Mouse (Mus musculus): ENCODE measurements around the gene Psmg4. TPM values are rescaled to one million over a fixed set of nuclear protein-coding genes. Genes with fewer than 3 reads are reported as not detected.

Gene Psmg4
- polyA plus RNA-seq, 1 experiment from 2014 or later, result 109 TPM

DNA sequence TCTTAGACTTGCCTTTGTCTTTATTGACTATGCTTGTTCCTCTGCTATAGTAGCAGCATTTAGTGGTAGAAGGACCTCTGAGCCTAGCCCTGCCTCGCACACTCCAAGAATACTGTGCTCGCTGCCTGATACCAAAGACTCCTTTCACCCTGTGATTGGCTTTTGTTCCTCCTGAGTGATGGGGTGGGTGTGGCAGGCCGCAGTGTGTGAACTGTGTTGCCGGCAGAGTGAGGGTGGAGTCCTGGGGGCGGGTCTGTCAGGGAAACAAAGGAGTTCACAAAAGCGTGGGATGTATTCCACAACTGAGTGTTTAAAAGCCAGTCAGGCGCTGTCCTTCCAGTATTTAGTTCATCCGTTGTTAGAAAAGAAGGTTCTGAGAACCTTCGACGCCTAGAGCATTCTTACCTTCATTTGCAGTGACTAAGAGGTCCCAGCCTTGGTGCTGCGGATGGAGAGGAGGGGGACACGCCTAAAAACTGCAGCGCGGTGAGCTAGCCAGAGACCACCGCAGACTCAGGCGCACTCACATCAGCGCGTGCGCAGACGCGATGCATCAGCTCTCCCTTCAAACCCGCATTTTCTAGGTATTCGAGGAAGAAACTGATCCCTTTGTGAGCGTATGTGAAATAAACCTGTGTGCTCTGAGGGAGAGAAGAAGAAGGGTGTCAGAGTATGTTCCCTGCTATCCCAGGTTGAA, 31.6 kb upstream of the Psmg4 start:
- H3K4me3 ChIP-seq, result peak overlapping the region; percentile 89
- H3K36me3 ChIP-seq, result peaks cover 17% of the 10 kb centered on the region
- H3K9ac ChIP-seq (replicated peaks), result peak overlapping the region; percentile 97
- H3K9me3 ChIP-seq, result no peaks in the 10 kb centered on the region
- H3K27ac ChIP-seq (replicated peaks), result peak overlapping the region; percentile 100
- ATAC-seq (ENCODE audit: low FRiP score, low read depth), result peak; percentile 61
- WGBS, result under 1% methylated on average over 24 of the region's 24 CpGs
- no peaks in the 10 kb centered on the region for H3K27me3 ChIP-seq
- H3K4me2 ChIP-seq (replicated peaks), result peak overlapping the region; percentile 86
- peaks cover 39% of the 10 kb centered on the region for H3K4me1 ChIP-seq

DNA sequence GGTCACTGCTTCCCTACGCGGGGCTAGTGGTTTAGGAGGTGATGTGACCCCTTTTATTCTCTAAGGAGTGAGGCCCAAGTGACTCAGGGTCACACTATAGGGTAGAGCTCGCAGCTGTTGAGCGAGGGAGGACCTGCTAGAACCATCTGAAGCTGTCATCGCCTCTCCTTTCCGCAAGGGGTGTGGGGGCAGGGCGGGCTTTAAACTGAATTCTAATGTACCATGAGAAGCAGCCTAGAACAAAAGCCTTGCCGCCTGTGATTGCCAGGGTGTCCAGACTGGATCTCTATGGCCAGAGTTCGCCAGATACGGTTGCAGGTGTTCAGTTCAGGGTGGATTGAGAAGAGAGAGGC, 31.1 kb upstream of the Psmg4 start:
- Histone ChIP-seq H3K27me3 (no peaks in the 10 kb centered on the region), H3K4me3 (peak overlapping the region; percentile 89), H3K36me3 (peaks cover 14% of the 10 kb centered on the region), H3K9me3 (no peaks in the 10 kb centered on the region), H3K27ac (replicated peaks) (peak overlapping the region; percentile 100), H3K9ac (replicated peaks) (peak overlapping the region; percentile 97), H3K4me1 (peaks cover 38% of the 10 kb centered on the region), H3K4me2 (replicated peaks) (peak overlapping the region; percentile 86)
- peak; percentile 47 for ATAC-seq (ENCODE audit: low FRiP score, low read depth)
- WGBS, result 2% methylated on average over 10 of the region's 10 CpGs

DNA sequence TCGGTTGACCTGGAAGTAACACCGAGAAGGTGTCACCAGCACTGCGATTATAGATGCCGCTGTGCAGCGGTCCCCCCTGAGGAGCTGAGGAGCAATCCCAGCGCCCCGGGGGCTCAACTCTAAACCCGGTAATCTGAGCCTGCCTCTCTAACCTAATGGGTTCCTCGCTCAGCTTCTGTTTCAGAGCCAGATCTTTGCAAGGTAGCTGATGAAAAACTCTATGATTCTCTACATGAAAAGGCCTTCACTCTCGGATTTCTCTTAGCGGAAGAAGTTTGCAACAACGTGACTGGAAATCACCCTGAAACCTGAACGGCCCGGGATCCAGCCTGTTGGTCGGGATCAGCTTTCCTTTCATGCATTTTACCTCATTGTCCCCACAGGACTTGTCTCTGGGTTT, 30.5 kb upstream of the Psmg4 start:
- ATAC-seq (ENCODE audit: low FRiP score, low read depth), result no peak
- H3K4me3 ChIP-seq, result peak overlapping the region; percentile 89
- H3K4me2 ChIP-seq (replicated peaks), result peak overlapping the region; percentile 86
- H3K27ac ChIP-seq (replicated peaks), result peak overlapping the region; percentile 100
- peaks cover 43% of the 10 kb centered on the region for H3K4me1 ChIP-seq
- H3K36me3 ChIP-seq, result peaks cover 12% of the 10 kb centered on the region
- 1% methylated on average over 15 of the region's 15 CpGs for WGBS
- no peaks in the 10 kb centered on the region for H3K27me3 ChIP-seq
- peak overlapping the region; percentile 97 for H3K9ac ChIP-seq (replicated peaks)
- H3K9me3 ChIP-seq, result no peaks in the 10 kb centered on the region

DNA sequence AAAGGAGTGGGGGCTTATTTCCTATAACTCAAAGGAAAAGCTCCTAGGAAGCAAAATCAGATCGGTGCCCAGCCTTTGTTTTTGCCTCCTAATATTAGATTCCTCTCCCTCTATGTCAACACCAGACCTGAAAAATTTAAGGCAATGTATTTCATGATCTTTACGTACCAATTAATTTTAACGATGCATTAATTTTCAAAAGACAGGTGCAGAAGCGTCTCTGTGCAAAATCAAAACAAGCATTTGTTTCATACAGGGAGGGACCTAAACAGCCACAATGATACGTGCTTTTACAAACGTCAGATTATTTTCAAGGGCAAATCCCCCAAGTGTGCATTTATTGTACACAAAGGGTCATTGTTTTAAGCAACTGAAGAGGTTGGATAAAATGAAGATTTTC, 29.9 kb upstream of the Psmg4 start:
- Histone ChIP-seq H3K9me3 (no peaks in the 10 kb centered on the region), H3K4me1 (peaks cover 43% of the 10 kb centered on the region), H3K27ac (replicated peaks) (peak overlapping the region; percentile 100), H3K9ac (replicated peaks) (peak overlapping the region; percentile 97), H3K4me2 (replicated peaks) (peak overlapping the region; percentile 86), H3K27me3 (no peaks in the 10 kb centered on the region), H3K36me3 (peaks cover 12% of the 10 kb centered on the region), H3K4me3 (peak overlapping the region; percentile 89)
- 7% methylated on average over 6 of the region's 6 CpGs for WGBS
- ATAC-seq (ENCODE audit: low FRiP score, low read depth), result no peak

DNA sequence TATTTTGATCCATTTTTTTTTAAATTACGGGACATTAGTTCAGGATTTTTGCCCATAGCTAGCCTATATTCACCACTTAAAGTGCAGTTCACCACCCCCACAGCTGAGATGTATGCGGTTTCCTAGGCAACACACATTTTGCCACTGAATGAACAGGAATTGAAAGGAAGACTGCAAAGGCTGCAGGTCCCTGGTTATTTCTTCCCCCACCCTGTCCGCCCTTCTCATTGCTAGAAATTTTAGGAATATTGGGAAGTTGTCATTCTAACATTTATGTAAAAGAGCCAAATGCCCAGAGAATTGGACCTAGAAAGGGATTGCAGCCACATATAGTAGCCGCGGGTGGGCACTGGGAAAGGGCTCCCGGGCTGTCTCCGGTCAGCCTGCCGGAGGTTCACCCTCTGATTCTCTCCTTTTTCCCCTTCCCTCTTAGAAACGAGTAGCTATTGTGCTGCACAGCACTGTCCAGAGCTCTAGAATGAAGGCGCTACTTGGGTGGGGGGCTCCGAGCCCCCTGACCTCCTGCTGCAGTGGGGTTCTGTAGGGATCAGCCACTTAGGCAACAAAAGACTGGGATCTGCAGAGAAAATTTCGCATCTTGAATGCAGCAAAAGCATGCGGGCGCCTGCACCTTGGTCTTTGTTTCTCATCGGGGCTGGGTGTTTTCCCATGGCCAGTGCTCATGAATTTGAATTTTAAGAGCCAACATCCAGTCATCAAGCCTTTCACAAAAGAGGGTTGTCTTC, 29.3 kb upstream of the Psmg4 start:
- H3K9ac ChIP-seq (replicated peaks), result peak overlapping the region; percentile 97
- H3K4me2 ChIP-seq (replicated peaks), result peak overlapping the region; percentile 86
- no peaks in the 10 kb centered on the region for H3K27me3 ChIP-seq
- 2% methylated on average over 15 of the region's 15 CpGs for WGBS
- H3K27ac ChIP-seq (replicated peaks), result peak overlapping the region; percentile 100
- H3K4me3 ChIP-seq, result peak overlapping the region; percentile 89
- H3K4me1 ChIP-seq, result peaks cover 43% of the 10 kb centered on the region
- H3K9me3 ChIP-seq, result no peaks in the 10 kb centered on the region
- ATAC-seq (ENCODE audit: low FRiP score, low read depth), result peak; percentile 14
- H3K36me3 ChIP-seq, result peaks cover 7% of the 10 kb centered on the region; the same call in 1 of the 2 replicates

DNA sequence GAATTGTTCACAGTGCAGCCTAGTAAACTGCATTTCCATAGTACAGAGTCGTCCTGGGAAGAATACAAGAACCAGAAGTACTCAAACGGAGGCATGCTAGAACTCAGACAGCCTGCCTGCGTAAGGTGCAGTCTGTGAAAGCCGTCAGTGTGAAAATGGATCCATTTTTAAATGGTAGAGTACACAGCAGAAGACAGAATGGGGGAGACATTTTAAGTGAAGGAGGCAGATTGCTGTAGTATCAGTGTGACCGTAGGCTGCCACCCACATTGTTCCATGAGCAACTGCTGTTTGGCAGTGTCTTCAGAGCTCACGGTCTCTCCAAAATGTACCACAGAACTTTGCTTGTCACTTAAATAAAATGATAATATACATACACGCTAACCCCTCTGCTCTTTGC, 28.5 kb upstream of the Psmg4 start:
- H3K9me3 ChIP-seq, result no peaks in the 10 kb centered on the region
- H3K27me3 ChIP-seq, result no peaks in the 10 kb centered on the region
- peak overlapping the region; percentile 86 for H3K4me2 ChIP-seq (replicated peaks)
- H3K4me1 ChIP-seq, result peaks cover 39% of the 10 kb centered on the region
- H3K4me3 ChIP-seq, result peak overlapping the region; percentile 89
- 27% methylated on average over 7 of the region's 7 CpGs for WGBS
- no peak for ATAC-seq (ENCODE audit: low FRiP score, low read depth)
- peak overlapping the region; percentile 51 for H3K9ac ChIP-seq (replicated peaks)
- H3K36me3 ChIP-seq, result no peaks in the 10 kb centered on the region
- H3K27ac ChIP-seq (replicated peaks), result peak overlapping the region; percentile 100

DNA sequence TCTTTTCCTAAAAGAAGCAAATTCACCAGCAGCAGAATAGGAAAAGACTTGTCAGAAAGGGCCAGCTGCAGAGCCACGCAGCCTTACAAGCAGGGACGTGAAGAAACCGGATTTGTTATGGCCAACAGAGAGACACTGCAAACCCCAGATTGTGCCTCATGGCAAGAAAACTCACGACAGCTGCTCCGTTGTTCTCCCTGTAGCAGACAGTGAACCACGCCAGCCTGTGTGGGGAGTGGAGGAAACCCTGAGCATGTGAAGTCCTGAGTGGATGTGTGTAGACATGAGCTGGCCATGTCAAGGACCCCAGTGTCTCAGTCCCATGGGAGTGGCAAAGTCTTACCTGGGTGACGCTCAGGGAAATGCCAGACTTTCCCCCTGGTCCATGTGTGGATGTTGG, 26.2 kb upstream of the Psmg4 start:
- H3K4me3 ChIP-seq, result no peak overlapping the region
- no peaks in the 10 kb centered on the region for H3K36me3 ChIP-seq
- 63% methylated on average over 7 of the region's 7 CpGs for WGBS
- H3K4me1 ChIP-seq, result peaks cover 36% of the 10 kb centered on the region
- peak overlapping the region; percentile 100 for H3K27ac ChIP-seq (replicated peaks)
- H3K9ac ChIP-seq (replicated peaks), result no peak overlapping the region
- no peaks in the 10 kb centered on the region for H3K9me3 ChIP-seq
- peak; percentile 8; the same call in 1 of the 2 replicates for ATAC-seq (ENCODE audit: low FRiP score, low read depth)
- H3K27me3 ChIP-seq, result no peaks in the 10 kb centered on the region
- H3K4me2 ChIP-seq (replicated peaks), result no peak overlapping the region

DNA sequence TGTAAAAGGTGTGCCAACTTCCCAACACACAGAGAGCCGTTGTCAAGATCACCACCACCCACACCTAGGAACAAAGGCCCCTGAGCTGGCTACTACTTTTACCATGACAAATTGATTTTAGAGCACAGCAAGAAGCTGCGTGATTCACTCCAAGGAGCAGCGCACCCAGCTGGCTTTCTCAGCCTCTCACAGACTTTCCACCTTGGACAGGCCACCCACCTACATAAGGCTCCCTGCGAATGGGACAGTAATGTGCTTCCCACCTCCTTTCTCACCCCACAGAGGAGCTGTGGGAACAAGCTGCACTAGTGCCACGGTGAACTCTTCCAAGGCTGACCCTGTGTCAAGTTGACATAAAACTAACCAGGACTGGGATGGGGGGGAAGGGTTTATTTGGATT, 19.4 kb upstream of the Psmg4 start:
- Histone ChIP-seq H3K4me3 (no peak overlapping the region), H3K27me3 (no peaks in the 10 kb centered on the region), H3K4me1 (peaks cover 16% of the 10 kb centered on the region), H3K27ac (replicated peaks) (no peak overlapping the region), H3K36me3 (no peaks in the 10 kb centered on the region), H3K4me2 (replicated peaks) (no peak overlapping the region), H3K9me3 (no peaks in the 10 kb centered on the region), H3K9ac (replicated peaks) (no peak overlapping the region)
- peak; percentile 58; the same call in 1 of the 2 replicates for ATAC-seq (ENCODE audit: low FRiP score, low read depth)
- 43% methylated on average over 5 of the region's 5 CpGs for WGBS

DNA sequence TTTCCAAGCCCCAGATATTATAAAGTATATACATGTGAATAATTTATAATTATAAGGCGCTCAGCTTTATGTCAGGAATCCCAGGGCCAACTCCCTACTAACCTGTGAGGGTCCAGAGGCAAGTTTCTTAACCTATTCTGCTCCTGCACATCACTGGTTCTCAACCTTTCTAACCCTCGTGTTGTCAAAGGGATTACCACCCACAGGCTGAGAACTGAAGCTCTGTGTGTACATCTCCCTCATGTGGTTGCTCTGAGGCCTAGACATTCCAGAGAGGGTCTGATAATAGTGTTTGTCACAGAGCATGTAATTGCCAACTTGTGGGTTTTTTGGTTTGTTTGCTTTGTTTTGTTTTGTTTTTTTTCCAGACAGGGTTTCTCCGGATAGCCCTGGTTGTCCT, 15.8 kb upstream of the Psmg4 start:
- 49% methylated on average over 3 of the region's 3 CpGs for WGBS
- Histone ChIP-seq H3K9me3 (no peaks in the 10 kb centered on the region), H3K9ac (replicated peaks) (no peak overlapping the region), H3K4me1 (peaks cover 34% of the 10 kb centered on the region), H3K27ac (replicated peaks) (peak overlapping the region; percentile 97; the same call in 1 of the 2 replicates), H3K36me3 (no peaks in the 10 kb centered on the region), H3K27me3 (no peaks in the 10 kb centered on the region), H3K4me3 (no peak overlapping the region), H3K4me2 (replicated peaks) (no peak overlapping the region)
- ATAC-seq (ENCODE audit: low FRiP score, low read depth), result no peak

DNA sequence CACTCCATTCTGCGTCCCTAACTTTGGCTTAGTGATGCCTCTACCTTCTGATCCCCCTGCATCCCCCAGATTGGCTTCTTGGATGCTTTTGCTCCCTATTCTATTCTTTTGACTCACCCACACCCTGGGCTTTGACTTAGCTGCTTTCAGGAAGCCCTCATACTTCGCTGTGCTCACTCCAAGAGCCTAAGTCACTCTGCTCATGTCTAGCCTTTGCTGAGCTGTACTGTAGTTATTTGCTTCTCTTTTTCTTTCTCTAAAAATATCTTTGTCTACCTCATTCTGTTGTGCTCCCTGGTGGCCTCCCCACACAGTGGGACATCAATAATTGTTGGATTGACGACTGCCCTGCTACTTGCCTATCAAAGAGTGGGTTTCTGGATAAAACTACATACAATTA, 14.6 kb upstream of the Psmg4 start:
- H3K9ac ChIP-seq (replicated peaks), result peak overlapping the region; percentile 58
- peaks cover 34% of the 10 kb centered on the region for H3K4me1 ChIP-seq

DNA sequence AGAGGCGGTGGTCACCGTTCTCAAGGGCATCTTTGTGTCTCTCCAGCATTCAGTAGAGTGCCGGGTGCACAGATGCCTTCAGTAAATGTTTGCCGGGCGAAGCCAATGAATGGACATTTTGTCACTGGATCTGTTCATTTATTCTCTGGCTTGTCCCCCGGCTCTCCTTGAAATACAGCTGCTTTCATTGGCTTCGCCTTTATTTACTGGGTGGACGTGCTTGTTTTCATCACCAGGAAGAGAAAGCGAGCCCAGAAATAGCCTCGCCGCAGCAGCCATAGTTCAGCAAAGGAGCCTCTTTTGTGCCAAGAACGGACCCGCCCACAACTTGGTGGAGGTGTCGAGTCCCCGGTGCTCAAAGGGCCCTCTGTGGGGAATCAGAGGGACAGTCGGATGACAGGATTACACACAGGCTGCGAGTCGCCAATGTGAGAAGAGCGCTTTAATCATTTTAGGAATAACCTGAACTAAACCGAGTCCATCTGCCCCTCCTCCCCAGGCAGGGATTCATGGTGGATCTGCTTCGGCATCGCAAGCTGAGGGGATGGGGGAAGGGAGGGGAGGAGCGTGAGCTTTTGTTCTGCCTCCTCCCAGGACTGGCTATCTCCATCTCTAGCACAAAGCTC, 13.9 kb upstream of the Psmg4 start:
- H3K4me1 ChIP-seq, result peaks cover 39% of the 10 kb centered on the region
- peak overlapping the region; percentile 58 for H3K9ac ChIP-seq (replicated peaks)
- under 1% methylated on average over 23 of the region's 23 CpGs for WGBS
- peak overlapping the region; percentile 97 for H3K27ac ChIP-seq (replicated peaks)
- no peaks in the 10 kb centered on the region for H3K27me3 ChIP-seq
- no peaks in the 10 kb centered on the region for H3K9me3 ChIP-seq
- ATAC-seq (ENCODE audit: low FRiP score, low read depth), result peak; percentile 91
- peak overlapping the region; percentile 36 for H3K4me3 ChIP-seq
- H3K4me2 ChIP-seq (replicated peaks), result peak overlapping the region; percentile 51
- H3K36me3 ChIP-seq, result no peaks in the 10 kb centered on the region

More for the DNA sequence above, 14.6 kb upstream of the Psmg4 start:
- ATAC-seq (ENCODE audit: low FRiP score, low read depth), result no peak
- H3K36me3 ChIP-seq, result no peaks in the 10 kb centered on the region
- peak overlapping the region; percentile 51 for H3K4me2 ChIP-seq (replicated peaks)
- peak overlapping the region; percentile 36 for H3K4me3 ChIP-seq
- no peaks in the 10 kb centered on the region for H3K27me3 ChIP-seq
- H3K27ac ChIP-seq (replicated peaks), result peak overlapping the region; percentile 97
- WGBS, result 39% methylated on average over 3 of the region's 3 CpGs
- no peaks in the 10 kb centered on the region for H3K9me3 ChIP-seq
